Mouse (Mus musculus) hindbrain, embryonic 12.5 days (tissue): ENCODE measurements at regions not wholly inside any gene's neighbourhood (a gene's known extent, or its start where the extent isn't known, plus 50 kb on each side); places are given as distances from the start of the nearest gene placed in this dataset.
"Not testable (repeated sequence)": the region's sequence is repeated elsewhere in the genome, so short reads cannot be mapped to it uniquely, and the experiment has no call there.

Experiments
- ATAC-seq: fragments of 200-750 bp; cut with Nextera tagmentation; 2 replicates; pipeline ENCODE4 v1.8.0; 2017; ENCODE audit warnings: moderate TSS enrichment; ENCODE audit not compliant: low FRiP score
- H3K27ac ChIP-seq: fragments of 300-500 bp; sonication (generic); 2 replicates; pipeline ENCODE4 v1.5.1; 2016; ENCODE audit warnings: mild to moderate bottlenecking
- H3K27me3 ChIP-seq: fragments of 300-500 bp; sonication (generic); 2 replicates; pipeline ENCODE4 v1.6.1; 2016; ENCODE audit warnings: mild to moderate bottlenecking
- H3K36me3 ChIP-seq: fragments of 300-500 bp; sonication (generic); 2 replicates; pipeline ENCODE4 v1.6.1; 2016; ENCODE audit warnings: mild to moderate bottlenecking
- H3K4me1 ChIP-seq: fragments of 300-500 bp; sonication (generic); 2 replicates; pipeline ENCODE4 v1.6.1; 2016
- H3K4me2 ChIP-seq: fragments of 300-500 bp; sonication (generic); replicated peaks from 2 replicates; pipeline ENCODE4 v1.6.1; 2016; ENCODE audit warnings: mild to moderate bottlenecking
- H3K4me3 ChIP-seq: fragments of 300-500 bp; sonication (generic); 2 replicates; pipeline ENCODE4 v1.5.1; 2016; ENCODE audit warnings: mild to moderate bottlenecking
- H3K9ac ChIP-seq: fragments of 300-500 bp; sonication (generic); 2 replicates; pipeline ENCODE4 v1.6.1; 2016; ENCODE audit warnings: mild to moderate bottlenecking, moderate library complexity
- H3K9me3 ChIP-seq: fragments of 300-500 bp; sonication (generic); replicated peaks from 2 replicates; pipeline ENCODE4 v1.6.1; 2016; ENCODE audit warnings: mild to moderate bottlenecking
- WGBS: fragments of 180-500 bp; shearing (Covaris S2); methylation state at CpG from one replicate; pipeline ENCODE4 v1.1.7; 2016; 5-methylcytosine and 5-hydroxymethylcytosine counted together

DNA sequence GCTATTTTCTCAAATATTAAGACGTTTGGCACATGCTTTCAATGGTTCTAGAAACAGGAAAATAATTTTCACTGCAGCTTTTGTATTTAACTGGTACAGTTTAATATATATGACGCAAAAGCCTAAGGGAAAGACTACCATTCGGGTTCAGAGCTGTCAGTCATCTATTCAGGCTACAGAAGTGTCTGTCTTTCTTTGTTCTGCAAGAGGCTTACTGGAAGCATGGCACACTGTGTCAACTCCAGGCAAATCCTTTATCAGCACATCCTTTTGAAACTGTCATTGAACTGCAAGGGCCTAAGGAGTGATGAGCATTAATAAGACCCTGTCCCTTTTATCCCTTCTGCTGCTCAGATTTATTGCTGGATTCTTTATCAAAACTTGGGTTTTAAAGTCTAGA lies 303.8 kb upstream of the Gm5152 start:
- ATAC-seq, H3K4me1 ChIP-seq, H3K4me3 ChIP-seq, H3K36me3 ChIP-seq, H3K9me3 ChIP-seq, H3K27me3 ChIP-seq, H3K4me2 ChIP-seq, H3K27ac ChIP-seq, H3K9ac ChIP-seq: not testable (repeated sequence)
- 60% methylated on average over 3 of the region's 3 CpGs for WGBS

DNA sequence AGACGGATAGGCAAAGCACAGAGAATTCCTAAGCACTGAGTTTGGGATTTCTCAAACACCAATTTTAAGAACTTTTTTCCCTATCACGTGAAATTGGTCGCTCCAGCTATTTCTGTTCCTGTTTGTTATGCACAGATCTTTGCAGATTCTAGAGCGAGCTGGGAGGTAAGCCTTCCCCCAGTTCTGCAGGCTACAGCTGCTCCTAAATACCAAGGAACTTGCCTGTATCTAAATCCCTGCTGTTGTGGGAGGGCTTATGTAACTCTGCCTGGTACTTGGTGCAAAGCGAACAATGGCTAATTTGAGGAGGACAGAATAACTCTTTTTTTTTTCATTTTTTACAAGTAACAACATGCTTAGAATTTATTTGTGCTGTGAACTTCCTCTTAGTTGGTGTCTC lies 316.0 kb upstream of the Gm5152 start:
- Histone ChIP-seq H3K27me3 (no peaks in the 10 kb centered on the region), H3K4me3 (no peak overlapping the region), H3K4me2 (no peak overlapping the region), H3K9me3 (no peaks in the 10 kb centered on the region), H3K9ac (no peak overlapping the region), H3K4me1 (no peaks in the 10 kb centered on the region), H3K27ac (no peak overlapping the region), H3K36me3 (no peaks in the 10 kb centered on the region)
- no peak for ATAC-seq
- WGBS: 58% methylated on average over 5 of the region's 5 CpGs

DNA sequence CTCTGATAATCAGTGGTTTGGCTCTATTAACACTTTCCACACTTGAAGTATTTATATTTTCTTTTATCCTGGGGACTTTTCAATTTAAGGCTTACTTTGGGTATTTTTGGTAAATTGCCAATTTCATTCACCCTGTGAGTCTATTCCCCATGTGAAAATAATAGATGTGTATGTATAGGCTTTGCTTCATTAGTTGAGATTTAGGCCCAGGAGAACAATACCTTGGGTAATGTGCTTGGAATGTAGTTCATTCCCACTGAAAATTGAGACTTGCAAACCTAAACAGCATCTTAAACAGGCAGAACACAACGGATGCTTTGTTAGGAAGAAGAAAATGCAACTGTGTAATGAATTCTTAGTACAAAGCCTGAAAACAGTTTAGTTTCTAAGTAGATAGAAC lies 346.1 kb upstream of the Gm5152 start:
- WGBS: 43% methylated on average over 1 of the region's 1 CpGs

DNA sequence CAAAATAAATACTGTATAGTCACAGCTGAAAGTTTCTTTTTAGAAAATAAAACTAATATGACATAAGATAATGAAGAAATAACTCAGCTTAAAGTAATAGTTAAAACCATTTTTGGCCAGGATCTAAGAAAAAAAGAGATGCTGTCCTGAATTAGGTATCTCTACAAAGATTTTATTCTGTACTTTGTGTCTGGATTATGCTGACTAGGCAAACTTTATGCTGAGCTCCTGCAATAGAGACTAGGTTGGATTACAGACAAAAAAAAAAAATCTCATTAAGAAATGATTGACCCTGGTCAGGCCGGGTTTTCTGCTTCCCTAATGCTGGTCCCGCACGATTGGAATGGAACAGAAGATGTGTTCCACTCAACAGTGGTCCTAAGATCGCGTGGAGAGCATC lies 346.8 kb upstream of the Gm8871 start:
- 87% methylated on average over 5 of the region's 5 CpGs for WGBS
- no peaks in the 10 kb centered on the region for H3K36me3 ChIP-seq
- H3K9ac ChIP-seq: no peak overlapping the region
- no peak overlapping the region for H3K27ac ChIP-seq
- ATAC-seq: no peak
- no peaks in the 10 kb centered on the region for H3K27me3 ChIP-seq
- H3K4me3 ChIP-seq: no peak overlapping the region
- H3K4me2 ChIP-seq: no peak overlapping the region
- no peaks in the 10 kb centered on the region for H3K4me1 ChIP-seq
- no peaks in the 10 kb centered on the region for H3K9me3 ChIP-seq

More for the DNA sequence above, 346.1 kb upstream of the Gm5152 start:
- no peaks in the 10 kb centered on the region for H3K4me1 ChIP-seq
- no peak overlapping the region for H3K27ac ChIP-seq
- H3K9me3 ChIP-seq: no peaks in the 10 kb centered on the region
- no peaks in the 10 kb centered on the region for H3K36me3 ChIP-seq
- H3K9ac ChIP-seq: no peak overlapping the region
- peak; percentile 64; the same call in 1 of the 2 replicates for ATAC-seq
- H3K4me3 ChIP-seq: no peak overlapping the region
- no peak overlapping the region for H3K4me2 ChIP-seq
- no peaks in the 10 kb centered on the region for H3K27me3 ChIP-seq

DNA sequence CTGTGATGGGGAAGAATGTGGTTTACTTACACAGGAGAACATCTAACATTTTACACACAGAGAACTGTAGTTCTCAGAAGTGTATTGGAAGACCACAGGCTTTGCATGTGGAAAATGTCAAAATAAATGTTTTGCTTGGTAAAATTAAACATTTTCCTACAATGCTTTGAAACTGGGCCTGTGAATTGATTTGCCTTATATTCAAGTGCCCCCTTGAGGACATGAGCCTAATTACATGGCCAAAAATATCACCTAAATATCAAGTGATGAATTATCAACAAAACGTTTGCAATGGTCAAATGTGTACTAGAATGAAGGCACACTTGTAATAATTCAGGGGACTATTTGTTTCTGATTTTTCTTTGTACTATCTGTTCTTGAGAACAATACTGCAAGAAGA lies 314.4 kb upstream of the Gm8871 start:
- no peaks in the 10 kb centered on the region for H3K9me3 ChIP-seq
- no peak overlapping the region for H3K4me3 ChIP-seq
- H3K36me3 ChIP-seq: no peaks in the 10 kb centered on the region
- 49% methylated on average over 1 of the region's 1 CpGs for WGBS
- H3K27ac ChIP-seq: no peak overlapping the region
- no peak overlapping the region for H3K9ac ChIP-seq
- H3K4me2 ChIP-seq: no peak overlapping the region
- ATAC-seq: no peak
- H3K4me1 ChIP-seq: no peaks in the 10 kb centered on the region
- H3K27me3 ChIP-seq: no peaks in the 10 kb centered on the region

DNA sequence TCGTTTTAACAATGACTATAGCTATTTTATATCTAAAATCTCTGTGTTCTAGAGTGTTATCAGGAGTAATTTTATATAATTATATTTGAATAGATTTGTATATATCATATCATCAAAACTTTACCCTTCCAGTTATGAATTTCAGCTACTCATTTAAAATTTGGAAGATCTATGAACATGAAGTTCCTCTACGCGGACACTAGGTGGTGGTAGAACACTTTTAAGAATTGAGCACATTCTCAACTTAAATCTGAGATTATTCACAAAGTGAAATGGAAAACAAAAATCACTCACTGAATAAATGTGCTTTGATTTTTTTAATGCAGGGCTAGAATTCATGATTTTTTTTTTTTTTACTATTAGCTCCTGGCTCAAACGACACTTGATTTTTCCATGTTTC lies 299.5 kb upstream of the Gm8871 start:
- no peaks in the 10 kb centered on the region for H3K4me1 ChIP-seq
- H3K9ac ChIP-seq: no peak overlapping the region
- H3K36me3 ChIP-seq: no peaks in the 10 kb centered on the region
- no peak overlapping the region for H3K4me3 ChIP-seq
- WGBS: 40% methylated on average over 4 of the region's 4 CpGs
- no peaks in the 10 kb centered on the region for H3K27me3 ChIP-seq
- peaks cover 4% of the 10 kb centered on the region; the same call in 1 of the 2 replicates for H3K9me3 ChIP-seq
- ATAC-seq: no peak
- no peak overlapping the region for H3K4me2 ChIP-seq
- no peak overlapping the region for H3K27ac ChIP-seq

DNA sequence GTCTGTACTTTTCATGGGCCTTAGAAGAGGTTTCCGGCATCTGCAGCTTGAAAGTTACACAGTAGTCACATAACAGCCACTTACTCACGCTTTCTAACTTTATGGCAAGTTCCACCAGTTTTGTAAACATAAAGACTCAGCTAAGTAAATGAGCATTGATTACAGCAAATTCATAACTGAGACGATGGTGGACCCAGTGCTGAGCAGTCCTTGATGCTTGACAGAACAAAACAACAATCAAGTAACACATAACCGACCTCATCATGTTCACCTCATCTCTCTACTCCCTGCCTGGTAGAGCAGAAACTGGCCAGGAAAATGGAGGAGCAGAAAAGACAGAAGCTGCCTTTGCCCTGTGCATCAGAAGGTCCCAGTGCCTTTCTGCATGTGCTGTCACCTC lies 284.3 kb upstream of the Gm8871 start:
- Histone ChIP-seq H3K36me3 (no peaks in the 10 kb centered on the region), H3K27ac (no peak overlapping the region), H3K4me3 (no peak overlapping the region), H3K4me1 (no peaks in the 10 kb centered on the region), H3K9me3 (no peaks in the 10 kb centered on the region), H3K4me2 (no peak overlapping the region), H3K9ac (no peak overlapping the region), H3K27me3 (no peaks in the 10 kb centered on the region)
- no peak for ATAC-seq
- WGBS: 80% methylated on average over 4 of the region's 4 CpGs

DNA sequence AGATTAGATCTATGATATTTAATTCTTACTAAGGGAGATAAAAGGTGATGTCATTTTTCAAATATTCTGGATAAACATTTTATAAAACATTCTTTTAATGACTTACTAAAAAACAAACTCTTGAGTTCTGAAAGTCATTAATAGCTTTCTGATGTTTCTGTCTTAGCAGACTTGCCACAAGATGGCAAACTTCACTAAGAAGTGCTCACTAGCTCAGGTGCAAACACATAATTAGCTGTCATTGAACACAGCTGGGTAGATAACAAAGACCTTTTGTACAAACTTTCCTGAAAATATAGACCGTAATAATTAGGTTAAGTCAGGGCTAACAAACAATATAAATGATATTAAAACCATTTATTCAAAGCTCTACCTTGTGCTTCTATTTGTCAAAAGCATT lies 273.4 kb upstream of the Gm8871 start:
- Histone ChIP-seq H3K4me2 (no peak overlapping the region), H3K9me3 (no peaks in the 10 kb centered on the region), H3K4me3 (no peak overlapping the region), H3K27me3 (no peaks in the 10 kb centered on the region), H3K36me3 (no peaks in the 10 kb centered on the region), H3K4me1 (no peaks in the 10 kb centered on the region), H3K27ac (no peak overlapping the region), H3K9ac (no peak overlapping the region)
- WGBS: 56% methylated on average over 1 of the region's 1 CpGs
- no peak for ATAC-seq

DNA sequence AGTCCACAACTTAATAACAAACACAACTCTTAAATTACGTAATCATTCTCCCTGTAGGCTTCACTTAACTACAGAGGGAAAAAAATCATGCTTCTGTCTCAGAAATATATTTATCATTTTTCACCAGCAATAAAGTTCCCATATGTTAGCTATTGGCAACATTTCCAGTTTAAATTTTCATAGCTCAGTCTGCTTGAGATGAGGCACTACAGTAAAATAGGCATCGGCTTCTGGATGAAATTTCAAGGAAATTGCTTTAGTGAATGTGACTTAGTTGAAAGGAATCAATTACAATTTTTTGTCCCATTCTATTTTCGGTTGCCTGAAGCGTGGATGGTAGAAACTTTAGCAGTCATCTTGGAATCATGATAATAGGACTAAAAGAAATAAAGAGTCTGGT lies 262.1 kb upstream of the Gm8871 start:
- Histone ChIP-seq H3K9ac (no peak overlapping the region), H3K4me1 (no peaks in the 10 kb centered on the region), H3K4me2 (no peak overlapping the region), H3K4me3 (no peak overlapping the region), H3K27me3 (no peaks in the 10 kb centered on the region), H3K9me3 (no peaks in the 10 kb centered on the region), H3K27ac (no peak overlapping the region), H3K36me3 (no peaks in the 10 kb centered on the region)
- ATAC-seq: no peak
- WGBS: 88% methylated on average over 4 of the region's 4 CpGs

DNA sequence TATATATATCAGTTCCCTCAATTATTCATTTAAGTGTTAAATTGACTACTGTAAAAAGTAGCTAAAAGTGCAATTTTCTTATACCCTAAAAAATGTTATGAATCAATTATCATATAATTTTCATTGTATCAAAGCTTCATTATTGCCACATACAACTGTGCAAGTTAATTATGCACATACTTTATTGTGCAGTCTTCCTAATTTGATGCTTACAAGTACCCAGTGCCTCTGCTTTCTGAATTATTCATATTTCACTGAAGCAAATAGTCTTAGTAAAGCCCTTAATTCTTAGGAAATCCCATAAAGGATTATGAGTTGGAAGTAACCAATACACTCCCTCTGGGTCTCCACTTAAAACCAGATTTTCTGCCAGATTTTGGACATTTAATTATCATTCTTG lies 220.5 kb upstream of the Gm8871 start:
- Histone ChIP-seq H3K9me3 (no peaks in the 10 kb centered on the region), H3K9ac (no peak overlapping the region), H3K27me3 (no peaks in the 10 kb centered on the region), H3K4me2 (no peak overlapping the region), H3K36me3 (no peaks in the 10 kb centered on the region), H3K4me3 (no peak overlapping the region), H3K27ac (no peak overlapping the region), H3K4me1 (no peaks in the 10 kb centered on the region)
- no peak for ATAC-seq

DNA sequence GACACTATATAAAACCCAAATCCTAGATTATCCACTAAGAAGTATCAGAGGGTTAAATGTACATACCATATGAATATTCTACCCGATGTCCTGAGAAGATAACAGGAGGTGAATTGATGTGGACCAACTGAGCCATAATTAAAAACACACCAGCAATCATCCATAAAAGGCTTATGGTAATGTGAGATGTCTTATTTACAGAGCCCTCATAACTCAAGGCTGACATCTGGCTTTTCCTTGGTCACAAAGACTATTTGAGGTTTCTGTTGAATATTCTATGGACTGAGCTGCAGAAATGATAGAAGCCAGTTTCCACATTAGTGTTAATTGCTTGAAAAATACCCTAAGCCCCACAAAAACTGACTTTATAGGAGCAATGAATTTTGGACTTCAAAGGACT lies 198.1 kb upstream of the Gm8871 start:
- WGBS: 63% methylated on average over 1 of the region's 1 CpGs
- ATAC-seq: no peak
- no peak overlapping the region for H3K9ac ChIP-seq
- no peak overlapping the region for H3K27ac ChIP-seq
- no peaks in the 10 kb centered on the region for H3K9me3 ChIP-seq
- no peaks in the 10 kb centered on the region for H3K36me3 ChIP-seq
- no peak overlapping the region for H3K4me2 ChIP-seq
- no peaks in the 10 kb centered on the region for H3K27me3 ChIP-seq
- no peaks in the 10 kb centered on the region for H3K4me1 ChIP-seq
- no peak overlapping the region for H3K4me3 ChIP-seq

DNA sequence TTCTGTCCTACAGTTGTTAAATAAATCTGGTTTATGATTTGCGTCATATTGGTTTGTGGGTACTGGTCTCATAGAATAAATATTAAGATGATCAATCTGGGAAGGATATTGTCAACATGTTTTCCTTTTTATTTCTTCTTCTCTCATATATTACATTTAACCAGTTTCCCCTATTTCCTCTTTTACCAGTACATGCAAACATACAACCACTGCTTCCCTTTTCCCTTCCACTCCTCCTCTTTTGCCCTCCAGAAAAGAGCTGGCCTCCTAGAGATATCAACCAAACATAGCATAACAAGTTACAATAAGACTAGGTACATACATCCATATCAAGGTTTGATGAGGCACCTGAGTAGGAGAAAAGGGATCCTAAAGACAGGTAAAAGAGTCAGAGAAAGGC lies 180.1 kb upstream of the Gm8871 start:
- no peak for ATAC-seq
- no peaks in the 10 kb centered on the region for H3K9me3 ChIP-seq
- no peak overlapping the region for H3K4me2 ChIP-seq
- no peaks in the 10 kb centered on the region for H3K4me1 ChIP-seq
- H3K27ac ChIP-seq: no peak overlapping the region
- 96% methylated on average over 1 of the region's 1 CpGs for WGBS
- H3K9ac ChIP-seq: no peak overlapping the region
- H3K27me3 ChIP-seq: no peaks in the 10 kb centered on the region
- no peak overlapping the region for H3K4me3 ChIP-seq
- H3K36me3 ChIP-seq: no peaks in the 10 kb centered on the region
